Mouse (Mus musculus) layer of hippocampus, adult 11-12 months (tissue): Measurements from ENCODE around the gene Ppa2.

Experiments used
- DNase-seq: peaks from one replicate; pipeline ENCODE4 v3.0.0; 2022; ENCODE audit warnings: low spot score

The Ppa2 gene

GRCm38 (mm10) chr3:133309954-133310808 is at the start of gene Ppa2:
Gene Ppa2 (plus strand): TSS chr3:133310110.
- DNase-seq, result peak; percentile 77

- peak; percentile 88 for DNase-seq
Observed at GRCm38 (mm10) chr3:133271887-133272286, 38.0 kb upstream of the Ppa2 start.

DNA sequence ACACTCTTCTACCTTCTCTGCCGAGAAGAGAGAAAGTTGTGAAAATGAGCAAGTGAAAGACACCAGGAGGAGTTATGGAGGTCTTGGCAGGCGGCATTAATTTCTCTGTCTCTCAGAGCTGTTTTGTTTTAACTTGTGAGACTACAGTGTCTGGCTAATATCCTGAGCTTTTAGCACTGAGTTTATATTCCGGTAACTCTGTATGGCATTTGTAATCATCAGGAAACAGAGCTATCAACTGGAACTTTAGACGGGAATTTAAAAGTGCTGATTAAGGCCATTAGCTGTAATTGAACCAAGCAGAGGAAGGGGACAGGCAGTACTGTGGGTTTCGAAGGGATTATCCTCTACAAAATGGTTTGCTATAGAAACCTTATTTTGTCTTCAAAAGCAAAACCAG is 25.3 kb upstream of the Ppa2 start:
- no peak for DNase-seq

DNA sequence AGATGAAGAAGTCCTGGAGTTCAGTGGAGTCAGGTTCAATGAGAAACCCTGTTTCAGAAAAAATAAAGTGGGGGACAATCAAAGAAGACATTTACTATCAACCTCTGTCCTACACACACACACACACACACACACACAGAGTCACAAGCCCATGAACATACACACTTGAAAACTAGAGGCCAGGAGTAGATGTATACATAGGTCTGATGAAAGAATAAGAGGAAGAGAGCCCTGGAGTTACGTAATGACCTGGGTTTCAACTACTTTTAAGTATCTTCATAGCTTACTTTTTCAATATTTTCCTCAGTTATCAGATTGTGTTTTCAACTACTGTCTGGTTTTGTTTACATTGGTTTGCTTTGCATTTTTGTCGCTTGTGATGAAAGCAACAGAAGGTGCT is 21.1 kb upstream of the Ppa2 start:
- DNase-seq, result no peak

DNA sequence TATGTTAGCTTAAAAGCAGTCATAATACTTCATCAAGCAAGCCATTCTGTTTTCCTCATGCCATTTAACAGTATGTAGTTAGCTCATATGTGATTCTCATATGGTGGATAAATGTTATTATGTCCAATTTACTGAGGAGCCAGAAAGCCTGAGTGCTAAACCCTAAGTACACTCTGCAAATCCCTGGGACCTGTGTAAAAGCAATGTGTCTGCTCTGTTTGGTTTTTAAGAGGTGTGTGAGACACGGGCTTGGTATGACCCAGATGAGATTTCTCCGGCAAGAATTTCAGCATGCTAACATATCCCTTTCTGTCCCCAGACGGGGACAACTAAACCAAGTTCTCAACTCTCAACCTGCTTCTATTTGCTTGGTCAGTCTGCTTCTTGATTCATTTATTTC is 5.6 kb upstream of the Ppa2 start:
- DNase-seq, result no peak

DNA sequence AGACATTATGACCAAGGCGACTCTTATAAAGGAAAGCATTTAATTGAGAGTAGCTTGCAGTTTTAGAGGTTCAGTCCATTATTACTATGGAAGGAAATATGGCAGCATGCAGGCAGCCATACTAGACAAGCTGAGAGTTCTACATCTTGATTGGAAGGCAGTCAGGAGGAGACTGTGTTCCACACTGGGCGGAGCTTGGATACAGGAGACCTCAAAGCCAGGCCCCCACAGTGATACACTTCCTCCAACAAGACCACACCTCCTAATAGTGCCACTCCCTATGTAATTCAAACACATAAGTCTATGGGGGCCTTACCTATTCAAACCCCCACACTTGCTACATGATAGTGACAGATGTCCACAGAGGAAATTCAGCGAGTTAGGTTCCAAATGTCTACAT is 1.5 kb upstream of the Ppa2 start:
- DNase-seq, result no peak

DNA sequence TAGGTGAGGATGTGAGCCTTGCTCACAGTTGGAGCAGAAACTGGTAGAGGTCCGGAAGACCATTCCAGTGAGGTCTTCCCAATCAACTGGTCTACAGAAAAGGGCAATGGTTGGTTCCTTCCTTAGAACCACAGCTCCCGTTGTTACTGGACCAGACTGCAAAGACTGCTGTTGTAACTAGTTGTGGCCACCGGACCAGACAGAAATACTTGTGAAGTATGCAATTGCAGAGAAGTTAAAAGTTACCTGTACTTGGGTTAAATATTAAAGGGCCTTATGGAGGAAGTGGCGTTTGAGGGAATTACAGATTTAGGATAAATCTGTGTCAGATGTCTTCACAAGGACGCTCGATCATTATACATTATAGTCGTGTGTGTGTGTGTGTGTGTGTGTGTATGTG is 551 bp upstream of the Ppa2 start:
- no peak for DNase-seq

DNA sequence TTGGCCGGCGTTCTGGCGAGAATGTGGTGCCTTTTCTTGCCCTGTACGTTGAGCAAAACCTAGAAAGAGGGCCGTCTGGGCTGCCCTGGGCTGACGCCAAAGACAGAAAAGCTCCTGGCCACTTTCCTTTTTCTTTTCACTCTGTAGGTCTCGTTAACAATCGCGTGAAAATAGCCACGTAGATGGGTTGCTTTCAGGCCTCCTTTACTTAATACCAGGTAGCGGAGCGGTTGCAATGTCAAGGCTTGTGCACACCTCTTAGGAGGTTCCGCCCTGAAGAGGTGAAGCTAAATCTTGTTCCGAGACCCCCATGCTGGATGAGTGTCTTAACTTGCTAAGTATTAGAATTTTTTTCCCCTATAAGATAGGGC is 884 bp downstream of the Ppa2 start:
- no peak for DNase-seq

GRCm38 (mm10) chr3:133312331-133312730 is 2.4 kb downstream of the Ppa2 start:
- no peak for DNase-seq

- no peak for DNase-seq
Observed at GRCm38 (mm10) chr3:133312850-133313249, 2.9 kb downstream of the Ppa2 start.

- DNase-seq, result no peak
Observed at GRCm38 (mm10) chr3:133313491-133314199, 3.7 kb downstream of the Ppa2 start.

DNA sequence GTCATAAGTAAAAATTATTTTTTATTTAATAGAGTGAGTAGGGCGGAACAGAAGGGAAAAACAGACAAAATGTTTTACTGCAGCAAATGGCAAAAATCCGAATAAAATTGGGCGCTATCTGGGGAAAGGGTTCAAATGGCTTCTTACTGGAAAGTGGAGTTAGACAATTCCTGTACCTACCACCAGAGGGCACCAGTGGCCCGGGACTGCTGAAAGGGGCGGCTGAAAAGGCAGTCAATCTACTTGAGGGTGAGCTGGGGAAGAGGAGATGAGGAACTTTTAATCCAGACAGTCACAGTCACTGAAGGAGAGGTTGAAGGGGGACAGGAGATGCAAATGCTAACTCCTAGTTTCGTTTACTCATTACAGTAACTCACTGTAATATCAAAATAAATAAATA is 4.6 kb downstream of the Ppa2 start:
- DNase-seq, result peak; percentile 79

GRCm38 (mm10) chr3:133315011-133315410 is 5.1 kb downstream of the Ppa2 start:
- DNase-seq, result no peak

DNA sequence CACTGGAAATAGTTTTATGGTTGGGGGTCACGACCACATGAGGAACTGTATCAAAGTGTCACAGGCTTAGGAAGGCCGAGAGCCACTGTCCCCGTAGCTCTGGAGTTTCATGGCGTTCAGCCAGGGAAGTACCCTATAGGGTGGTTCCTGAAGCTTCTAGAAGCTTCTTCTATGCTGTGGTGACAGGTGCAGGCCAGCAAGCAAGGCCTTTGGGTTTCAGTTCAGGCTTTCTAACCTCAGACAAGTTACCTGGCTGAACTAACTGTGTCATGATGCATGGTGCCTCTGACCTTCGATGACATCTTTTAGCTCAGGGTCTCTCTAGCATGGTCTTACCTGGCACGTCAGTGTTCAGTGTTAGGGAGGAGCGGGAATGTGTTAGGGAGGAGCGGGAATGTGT is 5.7 kb downstream of the Ppa2 start:
- DNase-seq, result no peak

DNA sequence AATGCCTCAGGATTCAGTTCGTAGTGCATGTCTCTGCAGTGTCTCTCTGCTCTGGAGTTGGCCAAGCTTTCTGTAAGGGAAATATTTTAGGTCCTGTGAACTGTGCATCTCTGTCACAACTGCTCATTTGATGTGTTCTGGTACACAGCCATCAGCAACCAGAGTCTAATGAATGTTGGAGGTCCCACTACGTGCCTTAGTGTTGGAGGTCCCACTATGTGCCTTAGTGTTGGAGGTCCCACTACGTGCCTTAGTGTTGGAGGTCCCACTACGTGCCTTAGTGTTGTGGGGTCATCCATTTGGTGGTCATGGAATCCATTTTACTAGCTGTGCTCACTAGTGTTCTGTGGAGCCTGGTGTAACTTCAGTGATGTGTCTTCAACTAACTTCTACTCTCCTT is 7.9 kb downstream of the Ppa2 start:
- no peak for DNase-seq

DNA sequence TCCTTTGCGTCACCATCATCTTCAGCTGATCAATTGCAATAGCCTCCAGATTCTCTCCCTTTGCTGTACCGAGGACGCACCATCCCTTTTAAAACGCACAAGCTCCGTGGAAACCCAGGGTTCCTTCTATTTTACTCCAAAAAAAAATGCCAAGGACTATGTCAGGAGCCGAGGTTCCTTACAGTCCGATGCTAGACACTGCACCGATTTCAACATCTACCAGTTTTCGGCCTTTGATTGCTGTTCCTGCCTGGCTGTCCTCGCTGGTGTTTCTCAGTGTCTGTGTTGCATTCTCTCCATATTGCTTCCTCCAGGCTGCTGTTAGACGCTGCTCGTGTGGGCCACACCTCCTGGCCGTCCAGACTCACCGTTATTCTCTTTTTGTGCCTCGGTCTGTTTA is 8.7 kb downstream of the Ppa2 start:
- DNase-seq, result no peak

GRCm38 (mm10) chr3:133319795-133320194 is 9.9 kb downstream of the Ppa2 start:
- DNase-seq, result no peak

DNA sequence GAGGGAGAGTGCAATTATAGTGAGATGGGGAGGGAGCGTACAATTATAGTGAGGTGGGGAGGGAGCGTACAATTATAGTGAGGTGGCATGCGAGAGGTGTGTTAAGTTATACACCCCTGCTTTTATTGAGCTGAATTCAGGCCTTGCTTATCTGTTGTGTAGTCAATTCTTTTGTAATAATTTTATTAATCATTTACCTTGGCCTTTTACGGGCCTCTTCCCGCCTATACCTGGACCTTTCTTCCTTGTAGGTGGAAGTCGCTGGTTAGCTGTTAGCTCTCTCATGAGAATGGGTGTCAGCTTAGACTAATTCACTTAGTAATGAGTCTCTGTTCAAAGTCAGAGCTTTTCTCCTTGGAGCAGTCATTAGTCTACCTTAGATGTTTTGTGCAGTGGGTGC is 10.4 kb downstream of the Ppa2 start:
- DNase-seq, result no peak

DNA sequence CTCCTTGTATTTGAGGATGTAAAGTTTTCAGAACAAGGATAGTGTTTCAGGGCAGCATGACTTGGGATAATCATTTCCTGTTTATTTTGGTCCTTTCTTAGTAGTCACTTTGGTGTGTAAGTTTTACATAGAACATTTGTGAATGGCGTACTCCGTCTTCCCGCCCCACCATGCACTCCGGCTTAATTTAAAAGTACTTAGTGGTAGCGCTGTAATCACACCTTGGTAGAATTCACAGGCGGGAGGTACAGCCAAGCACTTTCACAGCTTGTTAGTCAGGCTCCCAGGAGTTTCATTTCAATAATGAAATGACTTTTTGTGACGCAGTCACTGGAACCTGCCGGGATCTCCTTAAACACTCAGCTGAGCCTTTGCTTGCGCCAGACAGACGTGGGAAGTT is 12.0 kb downstream of the Ppa2 start:
- no peak for DNase-seq

GRCm38 (mm10) chr3:133322552-133322951 is 12.6 kb downstream of the Ppa2 start:
- DNase-seq, result no peak

DNA sequence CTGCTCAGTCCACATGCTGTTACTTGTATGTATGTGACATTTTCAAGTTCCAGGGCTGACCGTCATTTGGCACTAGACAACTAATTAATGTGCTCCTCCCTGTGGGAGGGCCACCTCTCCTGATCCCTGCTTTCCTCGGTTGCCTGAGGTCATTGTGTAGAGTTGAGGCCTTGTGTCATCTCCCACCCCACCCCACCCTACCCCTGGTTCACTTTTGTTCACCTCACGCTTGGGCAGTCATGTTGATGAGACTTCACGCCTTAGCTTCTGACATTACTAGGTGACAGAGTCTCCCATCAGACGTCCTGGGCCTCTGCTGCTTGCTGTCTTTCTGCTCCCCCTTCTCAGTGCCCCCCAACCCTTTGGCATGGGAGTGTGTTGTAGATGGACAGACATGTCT is 15.2 kb downstream of the Ppa2 start:
- DNase-seq, result no peak

DNA sequence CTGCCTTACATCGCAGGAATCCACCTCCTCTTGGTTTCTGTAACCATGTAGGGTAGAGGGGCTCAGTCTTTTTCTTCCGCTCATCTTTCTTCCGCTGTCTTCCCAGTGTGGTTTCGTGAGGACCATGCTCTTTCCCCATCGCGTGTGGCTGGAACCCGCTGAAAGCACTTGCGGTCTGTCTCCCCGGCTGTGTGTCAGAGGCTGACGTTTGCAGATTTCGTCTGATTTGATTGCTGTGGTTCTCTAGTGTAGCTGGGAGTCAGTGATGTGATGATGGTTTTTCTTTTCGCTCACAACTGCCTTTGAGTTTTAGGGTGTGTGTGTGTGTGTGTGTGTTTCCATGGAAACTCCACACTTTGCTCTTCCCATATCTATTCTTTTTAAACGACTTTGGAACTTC is 18.6 kb downstream of the Ppa2 start:
- no peak for DNase-seq

DNA sequence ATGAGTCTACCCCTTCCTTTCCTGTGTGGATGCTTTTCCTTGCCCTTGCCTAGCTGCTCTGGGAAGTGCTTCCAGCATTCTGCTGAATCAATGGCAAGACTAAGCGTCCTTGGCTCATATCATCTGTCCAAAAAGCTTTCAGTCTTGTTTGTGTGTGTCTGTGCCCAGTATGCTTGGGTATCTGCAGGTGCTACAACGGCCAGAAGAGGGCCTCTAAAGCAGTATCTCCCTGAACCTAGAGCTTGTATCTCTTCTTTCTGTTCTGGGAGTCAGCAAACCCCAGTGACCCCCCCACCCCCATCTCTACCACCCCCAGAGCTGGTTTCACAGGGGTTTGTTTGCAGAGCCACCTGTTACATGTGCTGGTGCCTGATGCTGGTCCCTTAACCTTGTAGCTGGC is 19.5 kb downstream of the Ppa2 start:
- DNase-seq, result no peak
